Mouse (Mus musculus) spleen, postnatal 14 days (tissue): ENCODE measurements around the gene Samhd1.
"Not testable (repeated sequence)": the region's sequence is repeated elsewhere in the genome, so short reads cannot be mapped to it uniquely, and the experiment has no call there.

Experiments used
- DNase-seq, 2 experiments: peaks; one replicate each; pipeline ENCODE4 v3.0.0; 2021 to 2022; ENCODE audit warnings: low spot score in 2 of 2

Gene Samhd1

GRCm38 (mm10) chr2:157135014-157135413 is at the start of gene Samhd1:
Samhd1 (minus strand) TSS chr2:157135265.
- peak; percentile 95 to 96 for DNase-seq

- no peak for DNase-seq
These were observed 43.1 kb upstream of the Samhd1 start for GRCm38 (mm10) chr2:157178167-157178566.

DNA sequence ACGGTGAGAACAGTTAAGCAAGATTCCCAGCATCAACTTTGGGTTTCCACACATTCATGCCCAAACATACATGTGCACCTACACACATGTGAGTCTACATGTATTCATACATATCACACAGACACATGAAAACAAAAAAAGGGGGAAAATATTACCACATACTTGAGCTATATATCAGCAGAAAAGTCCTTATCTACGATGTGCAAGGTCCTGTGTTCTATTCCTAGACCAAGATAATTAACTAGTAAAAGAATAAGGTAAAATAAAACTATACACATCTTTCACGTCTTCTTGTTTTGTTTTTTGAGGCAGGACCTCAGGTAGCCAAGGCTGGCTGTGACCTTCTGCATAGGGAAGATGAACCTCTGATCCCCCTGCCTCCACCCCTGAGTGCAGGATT is 41.2 kb upstream of the Samhd1 start:
- DNase-seq: no peak

- no peak for DNase-seq
These were observed 39.4 kb upstream of the Samhd1 start for GRCm38 (mm10) chr2:157174416-157174815.

DNA sequence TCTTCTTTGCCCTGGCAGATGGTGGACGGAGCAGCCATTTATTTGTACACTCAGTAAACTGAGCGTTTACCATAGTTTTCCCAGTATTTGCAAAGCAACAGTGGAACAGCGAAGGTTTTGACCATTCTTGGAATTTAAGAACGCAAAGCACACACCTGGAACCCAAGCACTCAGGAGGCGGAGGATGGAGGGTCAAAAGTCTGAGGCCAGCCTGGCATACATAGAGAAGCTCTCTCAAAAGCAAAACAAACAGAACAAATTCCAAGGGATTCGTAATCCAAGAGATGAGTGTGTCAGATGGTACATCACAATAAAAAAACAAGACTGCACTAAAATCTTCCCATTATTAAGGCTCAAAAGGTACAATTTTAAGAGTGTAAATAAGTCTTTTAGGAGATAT is 38.5 kb upstream of the Samhd1 start:
- DNase-seq: no peak

DNA sequence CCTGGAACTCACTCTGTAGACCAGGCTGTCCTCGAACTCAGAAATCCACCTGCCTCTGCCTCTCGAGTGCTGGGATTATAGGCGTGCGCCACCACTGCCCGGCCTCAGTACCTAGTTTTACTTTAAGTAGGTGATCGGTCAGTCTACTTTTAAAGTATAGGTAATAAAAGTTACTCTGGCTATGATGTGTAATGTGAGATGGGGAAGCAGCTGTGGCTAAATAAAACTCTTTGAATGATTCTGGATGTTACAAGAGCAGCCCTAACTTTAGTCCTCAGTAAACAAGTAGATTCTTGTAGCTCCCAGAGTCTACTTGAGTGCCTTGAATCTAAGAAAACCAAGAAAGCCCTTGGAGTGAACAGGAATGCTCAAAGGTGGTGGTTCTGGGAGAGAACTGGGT is 37.9 kb upstream of the Samhd1 start:
- no peak for DNase-seq

GRCm38 (mm10) chr2:157170626-157171025 is 35.6 kb upstream of the Samhd1 start:
- no peak for DNase-seq

DNA sequence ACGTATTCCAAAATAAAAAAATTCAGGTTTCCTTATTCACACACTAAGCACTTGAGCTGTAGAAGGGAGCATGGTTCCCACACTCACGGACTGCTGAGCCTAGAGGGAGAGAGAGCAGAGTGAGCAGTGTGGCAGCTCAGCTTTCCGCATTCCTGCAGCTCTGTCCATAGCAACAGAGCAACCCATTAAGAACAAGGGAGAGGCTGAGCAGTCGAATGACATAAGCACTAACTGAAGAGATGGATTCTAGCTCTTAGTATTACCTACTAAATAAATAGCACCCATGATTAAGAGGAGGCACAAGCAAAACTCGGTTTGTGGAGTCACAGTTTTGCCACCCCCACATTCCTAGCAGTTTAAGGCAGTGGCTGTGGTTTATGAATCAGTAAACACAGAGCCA is 35.1 kb upstream of the Samhd1 start:
- DNase-seq: no peak

DNA sequence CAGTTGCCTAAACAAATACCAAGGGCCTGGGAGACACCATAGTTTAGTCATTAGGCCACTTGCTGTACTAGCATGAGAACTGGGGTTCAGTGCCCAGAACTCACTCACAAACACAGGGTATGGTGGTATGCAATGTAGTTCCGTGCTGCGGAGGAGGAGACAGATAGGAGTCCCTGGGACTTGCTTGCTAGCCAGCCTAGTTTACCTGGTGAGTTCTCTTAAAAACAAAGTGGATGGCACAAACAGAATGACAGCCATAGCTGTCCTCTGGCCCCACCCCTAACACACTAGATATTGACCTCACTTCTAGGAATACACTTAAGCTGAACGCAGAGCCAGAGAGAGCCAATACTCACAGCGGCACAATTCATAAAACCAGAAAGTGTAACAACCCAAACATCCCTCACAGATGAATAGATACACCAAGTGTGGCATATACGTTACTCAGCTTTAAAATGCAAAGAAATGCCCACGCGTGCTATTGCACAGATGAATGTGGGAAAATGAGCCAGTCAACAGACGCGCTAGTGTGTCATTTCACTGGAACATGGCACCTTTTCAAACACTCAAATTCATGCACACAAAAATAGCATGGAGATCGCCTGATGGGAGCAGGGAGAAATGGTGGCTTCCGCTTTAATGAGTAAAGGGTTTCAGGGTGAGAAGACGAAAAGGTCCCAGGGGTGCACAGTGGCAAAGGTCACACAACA is 31.5 kb upstream of the Samhd1 start:
- no peak for DNase-seq

GRCm38 (mm10) chr2:157165312-157166224 is 30.5 kb upstream of the Samhd1 start:
- not testable (repeated sequence) for DNase-seq

- DNase-seq: no peak
These were observed 29.0 kb upstream of the Samhd1 start for GRCm38 (mm10) chr2:157164101-157164500.

DNA sequence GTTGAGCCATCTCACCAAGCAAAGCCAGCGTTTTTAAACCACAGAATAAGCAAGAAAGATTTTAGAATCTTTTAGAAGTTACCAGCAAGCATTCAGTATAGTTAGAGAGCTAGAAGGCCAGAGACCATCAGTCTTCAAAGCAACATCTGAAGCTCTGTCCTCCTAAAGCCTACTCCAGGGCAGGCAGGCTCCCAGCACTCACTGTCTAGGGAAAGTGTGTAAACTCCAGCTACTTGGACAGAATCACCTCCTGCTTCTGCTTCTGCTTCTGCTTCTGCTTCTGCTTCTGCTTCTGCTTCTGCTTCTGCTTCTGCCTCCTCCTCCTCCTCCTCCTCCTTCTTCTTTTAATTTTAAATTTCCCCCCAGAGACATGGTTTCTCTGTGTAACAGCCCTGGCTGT is 21.0 kb upstream of the Samhd1 start:
- no peak for DNase-seq

- DNase-seq: no peak
These were observed 18.2 kb upstream of the Samhd1 start for GRCm38 (mm10) chr2:157153235-157153634.

DNA sequence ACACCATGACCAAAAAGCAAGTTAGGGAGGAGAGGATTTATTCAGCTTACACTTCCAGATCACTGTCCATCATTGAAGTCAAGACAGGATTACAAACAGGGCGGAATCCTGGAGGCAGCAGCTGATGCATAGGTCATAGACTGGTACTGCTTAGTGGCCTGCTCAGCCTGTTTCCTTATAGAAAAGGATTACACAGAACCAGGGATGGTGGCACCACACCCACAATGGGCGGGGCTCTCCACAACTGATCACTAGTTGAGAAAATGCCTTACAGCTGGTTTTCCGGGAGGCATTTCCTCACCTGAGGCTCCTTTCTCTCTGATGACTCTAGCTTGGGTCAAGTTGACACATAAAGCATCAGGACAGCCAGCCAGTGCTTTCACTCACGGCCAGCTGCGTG is 13.4 kb upstream of the Samhd1 start:
- DNase-seq: no peak

DNA sequence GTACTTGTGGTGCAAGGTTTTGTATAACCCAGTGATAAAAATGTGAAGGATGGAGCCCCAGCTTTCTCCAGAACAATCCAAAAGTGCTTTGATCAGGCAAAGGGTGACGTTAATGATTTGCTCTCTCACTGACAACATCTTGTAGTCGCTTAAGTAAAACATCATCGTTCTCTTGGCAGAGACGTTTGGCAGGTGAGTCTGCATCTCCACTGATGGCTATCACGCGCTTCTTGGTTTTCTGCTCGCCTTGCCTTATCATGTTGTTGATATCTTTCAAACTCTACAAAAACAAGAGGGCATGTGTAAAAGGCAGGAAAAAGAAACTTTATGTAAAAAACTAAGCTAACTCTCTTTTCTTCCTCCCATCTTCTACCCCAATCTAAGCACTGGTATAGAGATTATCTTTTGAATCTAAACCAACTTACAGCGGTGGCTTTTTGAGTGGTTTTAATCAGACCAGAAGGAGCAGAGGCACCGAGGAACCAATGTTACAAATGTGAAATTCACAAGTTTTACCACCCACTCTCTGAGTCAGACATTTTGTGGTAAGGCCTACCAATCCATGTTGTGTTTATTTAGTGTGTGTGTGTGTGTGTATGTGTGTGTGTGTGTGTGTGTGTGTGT is 12.4 kb upstream of the Samhd1 start:
- no peak for DNase-seq

DNA sequence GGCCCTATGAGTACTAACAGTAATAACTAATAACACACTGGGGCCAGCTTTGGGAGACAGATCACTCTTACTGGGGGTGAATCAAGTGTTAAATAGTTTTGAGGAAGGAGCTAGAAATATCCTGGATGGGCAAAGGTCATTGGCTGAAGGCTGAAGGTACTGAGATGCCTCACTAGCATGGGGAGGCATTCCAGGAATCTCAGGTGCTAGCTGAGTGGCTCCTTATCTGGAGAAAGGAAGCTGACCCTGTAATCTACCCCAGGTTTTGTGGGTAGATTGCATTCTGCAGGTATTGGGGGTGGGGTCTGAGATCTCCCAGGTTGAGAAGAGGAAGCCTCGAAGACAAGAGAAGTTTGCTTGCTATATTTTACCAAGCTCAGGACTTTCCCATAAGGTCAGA is 10.1 kb upstream of the Samhd1 start:
- DNase-seq: no peak

DNA sequence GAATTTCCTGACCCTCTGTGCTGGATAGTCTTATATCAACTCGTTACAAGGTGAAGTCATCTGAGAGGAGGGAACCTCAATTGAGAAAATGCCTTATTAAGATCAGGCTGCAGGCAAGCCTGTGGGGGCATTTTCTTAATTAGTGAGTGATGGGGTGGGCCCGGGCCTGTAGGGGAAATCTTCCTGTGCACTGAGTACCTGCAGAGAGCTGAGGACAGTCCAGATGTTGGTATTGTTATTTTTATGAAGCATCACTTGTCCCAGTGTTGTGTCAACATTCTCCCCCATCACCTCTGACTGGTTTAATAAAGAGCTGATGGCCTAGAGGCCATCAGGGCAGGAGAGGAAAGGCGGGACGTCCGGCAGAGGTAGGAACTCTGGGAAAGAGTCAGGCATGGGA is 9.1 kb upstream of the Samhd1 start:
- DNase-seq: no peak

DNA sequence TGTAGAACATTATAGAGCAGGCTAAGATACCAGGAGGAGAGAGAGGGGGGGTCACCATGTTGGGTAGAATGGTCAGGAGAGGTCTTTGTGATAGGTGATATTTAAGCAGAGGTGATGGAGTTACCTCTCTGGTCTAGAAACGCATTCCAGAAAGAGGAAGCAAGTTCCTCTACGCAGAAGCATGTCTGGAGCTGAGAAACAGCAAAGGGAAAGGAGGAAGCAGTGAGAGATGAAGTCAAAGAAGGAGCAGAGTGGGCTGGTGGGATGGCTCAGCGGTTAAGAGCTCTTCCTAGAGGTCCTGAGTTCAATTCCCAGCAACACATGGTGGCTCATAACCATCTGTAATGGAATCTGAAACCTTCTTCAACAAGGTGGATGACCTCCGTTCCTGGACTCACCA is 6.9 kb upstream of the Samhd1 start:
- no peak for DNase-seq

- DNase-seq: no peak
These were observed 4.3 kb upstream of the Samhd1 start for GRCm38 (mm10) chr2:157139251-157139802.

DNA sequence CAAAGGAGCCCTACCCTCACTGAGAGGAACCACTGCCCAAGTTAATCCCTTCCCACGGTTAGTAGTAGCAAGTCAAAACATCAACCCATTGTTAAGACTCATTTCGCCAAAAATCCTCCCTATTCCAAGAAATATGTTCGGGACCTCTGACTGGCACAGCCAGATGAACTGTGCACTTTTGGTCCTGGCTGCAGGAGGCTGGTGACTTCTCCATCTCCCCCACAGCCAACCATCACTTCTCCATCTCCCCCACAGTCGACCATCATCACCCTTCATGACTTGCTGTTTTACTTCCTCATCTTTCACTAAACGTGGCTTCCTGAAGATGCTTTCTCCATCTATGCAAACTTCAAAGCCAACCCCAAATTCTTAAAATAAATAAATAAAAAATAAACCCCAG is 3.7 kb upstream of the Samhd1 start:
- DNase-seq: no peak

DNA sequence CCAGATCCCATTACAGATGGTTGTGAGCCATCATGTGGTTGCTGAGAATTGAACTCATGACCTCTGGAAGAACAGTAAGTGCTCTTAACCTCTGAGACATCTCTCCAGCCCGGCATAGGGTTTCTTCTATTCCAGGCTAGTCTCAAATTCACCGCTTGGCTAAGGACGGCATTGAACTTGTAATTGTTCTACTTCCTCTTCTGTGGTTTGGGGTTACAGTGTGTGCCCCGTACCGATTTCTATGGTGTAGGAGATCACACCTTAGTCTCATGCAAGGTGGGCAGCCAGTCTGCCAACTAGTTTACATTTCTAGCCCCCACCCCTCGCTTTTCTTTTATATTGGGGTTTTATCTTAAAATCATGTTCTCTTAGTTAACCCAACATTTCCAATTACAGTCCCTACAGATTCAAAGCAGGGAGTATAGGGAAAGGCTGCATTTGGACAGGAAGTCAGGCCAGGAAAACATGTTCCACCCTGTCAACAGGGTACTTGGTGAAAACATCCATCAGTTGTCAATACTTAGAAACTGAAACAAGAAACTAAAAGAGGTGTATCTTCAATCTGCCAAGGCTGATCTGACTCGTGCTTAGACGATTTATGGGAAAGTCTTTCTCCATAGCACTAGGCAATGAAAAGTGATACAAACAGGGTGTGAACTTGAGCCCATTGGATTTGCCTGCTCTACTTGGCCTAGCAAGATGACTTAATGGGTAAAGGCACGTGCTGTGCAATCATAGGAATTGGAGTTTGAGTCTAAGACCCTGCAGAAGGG is 3.1 kb upstream of the Samhd1 start:
- no peak for DNase-seq

DNA sequence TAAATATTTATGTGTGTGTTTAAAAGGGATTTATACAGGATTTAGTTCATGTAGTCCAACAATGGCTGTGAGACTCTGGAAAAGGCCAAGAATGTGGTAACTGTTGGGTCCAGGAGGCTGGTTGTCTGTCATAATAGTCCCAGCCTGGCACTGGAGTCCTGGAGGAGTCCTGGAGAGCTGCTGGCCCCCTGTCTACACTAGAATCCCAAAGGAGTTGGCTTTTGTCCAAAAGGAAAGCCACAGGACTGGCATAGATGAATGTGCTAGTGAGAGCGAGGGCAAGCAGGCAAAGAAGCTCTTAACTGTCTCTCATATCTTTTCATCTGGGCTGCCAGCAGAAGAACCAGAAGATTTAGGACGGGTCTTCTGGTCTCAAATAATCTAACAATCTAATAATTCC is 1.6 kb upstream of the Samhd1 start:
- no peak for DNase-seq
